Mouse (Mus musculus) kidney, adult 2 months (tissue): ENCODE results near the gene Tnnt1.

Experiments used
- CTCF ChIP-seq: fragments of 200-500 bp; conservative IDR thresholded peaks from 2 replicates; pipeline ENCODE4 v1.5.1; 2011; ENCODE audit warnings: low read depth, mild to moderate bottlenecking, control low read depth, low read length, moderate library complexity, mixed read lengths; ENCODE audit not compliant: insufficient read depth, insufficient read length
- POLR2A ChIP-seq: fragments of 200-500 bp; IDR thresholded peaks from one replicate; pipeline ENCODE4 v1.6.1; 2011; ENCODE audit warnings: low read depth, low read length, control low read depth

- no peak for TF ChIP-seq CTCF
- TF ChIP-seq POLR2A: no peak
These were observed 37.3 kb downstream of the Tnnt1 start for GRCm38 (mm10) chr7:4478796-4479291.
